Mouse (Mus musculus): ENCODE data around the gene Adgrg1. TPM values are rescaled to one million over a fixed set of nuclear protein-coding genes. Genes with fewer than 3 reads are reported as not detected.
A peak's percentile ranks its signal among the peaks of the same experiment; 100 is the strongest.

The Adgrg1 gene
- polyA plus RNA-seq, 1 experiment from 2014 or later = 168 TPM

DNA sequence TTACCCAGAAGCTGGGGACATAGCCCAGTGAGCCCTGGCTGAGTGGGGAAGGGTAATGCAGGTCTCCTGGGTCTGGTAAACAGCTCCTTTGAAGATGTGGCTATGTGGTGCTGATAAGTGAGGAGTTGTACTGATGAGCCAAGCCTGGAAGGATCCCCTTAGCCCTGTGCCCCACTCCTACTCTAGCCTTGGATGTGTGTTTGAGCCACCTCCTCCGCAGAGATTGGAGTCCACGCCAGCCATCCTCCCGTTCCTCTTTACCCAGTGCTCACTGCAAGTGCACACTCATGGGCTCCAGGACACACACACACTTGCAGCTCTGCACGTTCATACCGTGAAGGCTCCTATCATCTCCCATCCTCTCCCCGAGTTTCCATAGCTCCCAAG, 23.3 kb downstream of the Adgrg1 start:
- H3K36me3 ChIP-seq = peaks cover 6% of the 10 kb centered on the region; the same call in 1 of the 2 replicates
- no peaks in the 10 kb centered on the region for H3K27me3 ChIP-seq
- ATAC-seq (ENCODE audit: low read depth) = no peak
- H3K9me3 ChIP-seq = no peaks in the 10 kb centered on the region
- H3K4me1 ChIP-seq (replicated peaks) = peaks cover 95% of the 10 kb centered on the region
- peak overlapping the region; percentile 97 for H3K9ac ChIP-seq
- peak overlapping the region; percentile 98 for H3K27ac ChIP-seq (replicated peaks)
- WGBS = 43% methylated on average over 6 of the region's 6 CpGs
- H3K4me3 ChIP-seq = peak overlapping the region; percentile 62
- H3K4me2 ChIP-seq = peak overlapping the region; percentile 79

DNA sequence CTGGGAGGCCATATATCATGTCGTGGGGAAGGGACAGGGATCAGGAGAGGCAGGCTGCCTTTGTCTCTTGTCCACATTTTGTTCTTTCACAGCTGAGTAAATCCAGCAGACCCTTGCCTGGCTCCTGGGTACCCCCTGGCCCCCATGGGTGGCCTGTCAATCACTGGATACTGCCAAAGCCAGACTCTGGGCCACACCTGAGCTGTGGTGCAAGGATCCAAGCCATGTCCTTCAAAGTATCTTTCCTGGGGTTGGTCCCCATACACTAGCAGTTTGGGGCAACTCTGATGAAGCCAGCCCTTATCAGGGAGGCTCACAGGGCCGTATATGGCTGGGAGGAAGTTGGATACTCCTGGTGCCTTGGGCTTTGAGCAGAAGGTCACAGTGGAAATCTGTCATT, 23.9 kb downstream of the Adgrg1 start:
- peak overlapping the region; percentile 98 for H3K27ac ChIP-seq (replicated peaks)
- H3K36me3 ChIP-seq = peaks cover 11% of the 10 kb centered on the region
- H3K9me3 ChIP-seq = no peaks in the 10 kb centered on the region
- peaks cover 89% of the 10 kb centered on the region for H3K4me1 ChIP-seq (replicated peaks)
- 19% methylated on average over 2 of the region's 2 CpGs for WGBS
- peak overlapping the region; percentile 62 for H3K4me3 ChIP-seq
- H3K4me2 ChIP-seq = peak overlapping the region; percentile 79
- H3K27me3 ChIP-seq = no peaks in the 10 kb centered on the region
- H3K9ac ChIP-seq = peak overlapping the region; percentile 97
- ATAC-seq (ENCODE audit: low read depth) = no peak

DNA sequence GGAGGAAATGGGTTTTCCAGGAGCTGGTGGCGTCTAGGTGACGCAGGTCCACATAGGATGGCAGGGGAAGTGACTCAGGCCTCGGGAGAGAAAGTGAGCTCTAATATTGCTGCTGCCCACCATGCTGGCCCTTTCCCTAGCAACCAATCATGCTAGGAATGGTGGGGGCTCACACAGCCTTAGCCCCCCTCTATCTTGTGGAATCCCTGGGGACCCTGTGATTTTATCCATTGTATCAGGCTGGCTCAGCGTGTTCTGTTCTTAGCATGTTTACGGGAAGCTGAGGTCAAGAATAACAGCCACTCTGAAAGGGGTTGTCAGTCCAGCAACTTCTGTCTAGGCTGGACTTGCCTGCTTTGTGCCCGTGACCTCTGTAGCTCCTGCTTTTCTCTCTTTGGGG, 24.5 kb downstream of the Adgrg1 start:
- Histone ChIP-seq H3K27ac (replicated peaks) (peak overlapping the region; percentile 98), H3K4me2 (peak overlapping the region; percentile 79), H3K36me3 (peaks cover 17% of the 10 kb centered on the region), H3K4me1 (replicated peaks) (peaks cover 83% of the 10 kb centered on the region), H3K9me3 (no peaks in the 10 kb centered on the region), H3K4me3 (peak overlapping the region; percentile 62), H3K27me3 (no peaks in the 10 kb centered on the region), H3K9ac (peak overlapping the region; percentile 97)
- WGBS = 28% methylated on average over 6 of the region's 6 CpGs
- no peak for ATAC-seq (ENCODE audit: low read depth)

DNA sequence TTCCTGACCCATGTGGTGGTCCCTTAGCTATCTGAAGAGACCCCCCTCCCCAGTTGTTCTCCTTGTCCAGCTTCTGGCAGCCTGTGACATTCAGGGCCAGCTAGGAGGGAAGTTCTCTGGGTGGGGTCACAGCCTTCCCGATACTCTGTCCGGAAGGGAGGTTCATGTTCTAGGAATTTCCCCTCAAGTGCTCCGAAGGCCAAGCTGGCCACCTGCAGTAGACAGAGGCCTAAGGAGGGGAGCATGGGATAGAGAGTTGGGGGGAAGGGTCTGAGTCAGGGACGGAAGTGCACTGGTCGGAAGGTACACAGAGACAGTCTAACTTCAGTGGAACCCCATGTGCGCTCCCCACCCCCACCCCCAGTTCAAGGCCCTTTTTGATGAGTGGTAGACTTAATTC, 25.4 kb downstream of the Adgrg1 start:
- peak overlapping the region; percentile 98 for H3K27ac ChIP-seq (replicated peaks)
- peak overlapping the region; percentile 62 for H3K4me3 ChIP-seq
- peaks cover 75% of the 10 kb centered on the region for H3K4me1 ChIP-seq (replicated peaks)
- peak overlapping the region; percentile 97 for H3K9ac ChIP-seq
- WGBS = 29% methylated on average over 6 of the region's 6 CpGs
- peaks cover 27% of the 10 kb centered on the region for H3K36me3 ChIP-seq
- peak overlapping the region; percentile 79 for H3K4me2 ChIP-seq
- H3K27me3 ChIP-seq = no peaks in the 10 kb centered on the region
- no peaks in the 10 kb centered on the region for H3K9me3 ChIP-seq
- ATAC-seq (ENCODE audit: low read depth) = no peak

DNA sequence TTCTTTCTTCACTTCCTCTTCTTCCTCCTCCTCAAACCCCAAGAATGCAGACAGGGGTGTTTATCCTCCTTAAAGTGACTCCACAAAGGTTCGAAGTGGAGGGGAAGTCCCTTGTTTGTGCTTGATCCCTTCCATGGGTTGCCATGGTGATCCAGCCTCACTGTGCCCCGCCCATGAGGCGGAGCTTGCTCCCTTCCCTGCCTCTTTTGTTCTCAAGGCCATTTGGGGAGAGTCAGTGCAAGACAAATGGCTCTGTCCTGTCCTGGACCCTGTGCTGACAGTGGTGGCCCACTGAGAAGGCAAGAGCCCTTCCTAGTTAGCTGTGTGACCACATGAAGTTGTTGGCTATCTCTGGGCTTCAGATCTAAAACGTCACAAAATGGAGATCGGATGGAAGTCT, 26.1 kb downstream of the Adgrg1 start:
- H3K9ac ChIP-seq = peak overlapping the region; percentile 97
- H3K9me3 ChIP-seq = no peaks in the 10 kb centered on the region
- ATAC-seq (ENCODE audit: low read depth) = peak; percentile 33
- peaks cover 68% of the 10 kb centered on the region for H3K4me1 ChIP-seq (replicated peaks)
- H3K27me3 ChIP-seq = no peaks in the 10 kb centered on the region
- H3K27ac ChIP-seq (replicated peaks) = peak overlapping the region; percentile 98
- peak overlapping the region; percentile 79 for H3K4me2 ChIP-seq
- H3K4me3 ChIP-seq = peak overlapping the region; percentile 62
- WGBS = 10% methylated on average over 5 of the region's 5 CpGs
- peaks cover 34% of the 10 kb centered on the region for H3K36me3 ChIP-seq

DNA sequence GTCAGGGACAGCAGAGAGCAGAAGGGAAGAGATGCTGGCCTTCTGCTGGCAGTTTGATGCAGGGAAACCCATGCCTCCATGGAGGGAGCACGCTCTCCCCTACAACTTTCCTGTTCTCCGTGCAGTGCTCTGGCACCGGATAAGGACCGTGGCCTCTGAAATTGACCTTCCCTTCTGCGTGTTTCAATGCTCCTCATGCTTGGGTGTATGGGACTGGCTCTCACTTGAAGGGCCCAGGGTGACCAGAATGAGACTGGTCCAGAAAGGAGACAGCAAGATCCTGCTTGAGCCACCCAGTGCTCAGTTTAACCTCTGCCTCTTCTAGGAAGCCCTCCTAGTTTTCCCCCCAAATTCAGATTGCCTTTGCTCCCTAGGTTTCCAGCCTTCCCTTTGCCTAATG, 26.6 kb downstream of the Adgrg1 start:
- Histone ChIP-seq H3K4me1 (replicated peaks) (peaks cover 63% of the 10 kb centered on the region), H3K4me3 (peak overlapping the region; percentile 62), H3K9ac (peak overlapping the region; percentile 13), H3K27ac (replicated peaks) (peak overlapping the region; percentile 98), H3K4me2 (peak overlapping the region; percentile 79), H3K9me3 (no peaks in the 10 kb centered on the region), H3K27me3 (no peaks in the 10 kb centered on the region), H3K36me3 (peaks cover 39% of the 10 kb centered on the region)
- WGBS = 69% methylated on average over 5 of the region's 5 CpGs
- ATAC-seq (ENCODE audit: low read depth) = peak; percentile 2; the same call in 1 of the 2 replicates

DNA sequence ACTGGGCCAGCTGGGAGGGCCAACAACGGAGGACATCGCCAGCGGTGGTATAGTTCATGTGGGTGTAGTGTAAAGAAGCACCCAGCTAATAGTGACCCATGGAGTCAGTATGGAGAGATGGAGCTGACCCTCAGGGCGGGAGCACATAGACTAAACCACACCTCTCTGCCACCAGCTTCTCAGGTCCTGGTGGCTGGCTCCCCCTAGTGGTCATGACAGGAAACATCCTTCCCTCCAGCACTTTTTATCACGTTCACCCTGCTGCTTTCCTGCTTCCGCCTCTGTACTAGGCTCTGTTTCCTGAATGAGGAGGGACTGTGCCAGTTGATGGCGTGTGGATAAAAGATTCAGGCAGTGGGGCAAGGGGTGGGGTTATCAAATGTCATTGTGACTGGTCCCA, 27.1 kb downstream of the Adgrg1 start:
- peak overlapping the region; percentile 18 for H3K9ac ChIP-seq
- ATAC-seq (ENCODE audit: low read depth) = peak; percentile 51
- peaks cover 58% of the 10 kb centered on the region for H3K4me1 ChIP-seq (replicated peaks)
- no peaks in the 10 kb centered on the region for H3K27me3 ChIP-seq
- 4% methylated on average over 7 of the region's 7 CpGs for WGBS
- no peaks in the 10 kb centered on the region for H3K9me3 ChIP-seq
- H3K27ac ChIP-seq (replicated peaks) = peak overlapping the region; percentile 98
- peaks cover 44% of the 10 kb centered on the region for H3K36me3 ChIP-seq
- H3K4me2 ChIP-seq = peak overlapping the region; percentile 79
- H3K4me3 ChIP-seq = 0 out of 2 replicates have a peak overlapping the region, but pooled peaks have one; percentile 62

DNA sequence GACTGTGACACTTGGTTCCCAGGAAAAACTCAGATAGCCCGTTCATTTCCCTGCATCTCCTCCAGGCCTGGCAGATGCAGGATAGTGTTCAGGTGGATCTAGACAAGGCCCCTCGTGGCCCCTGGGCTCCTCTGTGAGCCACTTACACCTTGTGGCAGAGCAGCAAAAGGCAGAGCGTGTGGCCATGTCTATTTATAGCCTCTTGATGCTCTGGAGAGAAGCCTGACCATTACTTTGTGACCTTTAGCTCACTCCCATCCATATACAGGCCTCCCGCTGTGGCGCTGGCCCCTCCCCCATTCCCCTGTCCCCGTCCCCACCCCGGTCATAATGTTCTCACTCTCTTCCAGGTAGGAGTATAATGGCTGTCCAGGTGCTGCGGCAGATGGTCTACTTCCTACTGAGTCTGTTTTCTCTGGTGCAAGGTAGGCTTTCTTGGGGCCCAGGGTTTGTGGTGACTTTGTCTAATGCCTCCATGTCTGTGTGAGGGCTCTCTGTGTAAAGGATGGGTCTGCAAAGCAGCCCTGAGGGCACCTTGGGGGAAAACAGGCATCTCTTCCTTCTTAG, 27.6 kb downstream of the Adgrg1 start:
- no peaks in the 10 kb centered on the region for H3K27me3 ChIP-seq
- 47% methylated on average over 8 of the region's 8 CpGs for WGBS
- peaks cover 49% of the 10 kb centered on the region for H3K36me3 ChIP-seq
- no peaks in the 10 kb centered on the region for H3K9me3 ChIP-seq
- peak overlapping the region; percentile 34; the same call in 1 of the 2 replicates for H3K27ac ChIP-seq (replicated peaks)
- no peak for ATAC-seq (ENCODE audit: low read depth)
- peak overlapping the region; percentile 79 for H3K4me2 ChIP-seq
- peak overlapping the region; percentile 18 for H3K9ac ChIP-seq
- no peak overlapping the region for H3K4me3 ChIP-seq
- peaks cover 53% of the 10 kb centered on the region for H3K4me1 ChIP-seq (replicated peaks)

DNA sequence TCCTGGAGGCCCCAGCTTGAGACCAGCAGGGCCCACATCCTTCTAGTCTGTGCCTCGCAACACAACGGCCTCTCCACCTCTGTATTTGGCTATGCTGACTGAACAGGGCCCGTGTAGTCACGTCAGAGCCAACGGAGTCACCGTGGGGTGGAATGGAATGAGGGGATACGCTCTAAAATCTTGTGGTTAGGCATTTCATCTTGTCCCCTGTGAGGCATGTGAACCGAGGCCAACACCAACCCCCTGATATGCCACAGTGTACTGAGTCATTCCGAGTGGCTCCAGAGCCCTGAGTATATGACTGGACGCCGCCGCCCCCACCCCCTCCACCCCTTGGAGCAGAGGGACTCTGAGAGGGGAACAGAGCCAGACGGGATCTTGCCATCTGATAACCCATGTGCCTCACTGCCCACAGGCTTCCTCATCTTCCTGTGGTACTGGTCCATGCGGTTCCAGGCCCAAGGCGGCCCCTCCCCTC, 37.9 kb downstream of the Adgrg1 start:
- Histone ChIP-seq H3K4me3 (no peak overlapping the region), H3K9me3 (no peaks in the 10 kb centered on the region), H3K27me3 (no peaks in the 10 kb centered on the region), H3K9ac (no peak overlapping the region), H3K27ac (replicated peaks) (no peak overlapping the region), H3K36me3 (peaks cover 86% of the 10 kb centered on the region), H3K4me2 (no peak overlapping the region), H3K4me1 (replicated peaks) (0 out of 2 replicates have a peak, but pooled peaks cover 4% of the 10 kb centered on the region)
- WGBS = 88% methylated on average over 15 of the region's 15 CpGs
- ATAC-seq (ENCODE audit: low read depth) = no peak

DNA sequence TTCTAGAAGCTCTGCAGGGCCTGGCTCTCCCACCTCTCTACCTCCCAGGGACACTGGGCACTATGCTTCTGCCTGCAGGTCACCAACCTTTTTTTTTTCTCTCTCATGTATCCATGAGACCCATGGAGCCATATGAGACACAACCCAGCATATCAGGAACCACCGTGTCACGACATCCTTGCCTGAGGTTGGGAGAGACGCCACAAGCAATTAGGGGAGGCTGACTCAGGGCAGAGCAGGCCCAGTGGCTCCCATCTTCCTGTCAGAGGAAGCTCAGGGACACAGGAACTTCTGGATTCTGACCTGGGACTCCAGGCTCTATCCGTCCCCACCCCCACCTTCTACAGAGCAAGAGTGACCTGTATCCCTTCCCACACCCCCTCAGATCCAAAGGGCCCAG, 41.3 kb downstream of the Adgrg1 start:
- Histone ChIP-seq H3K27me3 (no peaks in the 10 kb centered on the region), H3K4me1 (replicated peaks) (0 out of 2 replicates have a peak, but pooled peaks cover 4% of the 10 kb centered on the region), H3K9ac (no peak overlapping the region), H3K36me3 (peaks cover 53% of the 10 kb centered on the region), H3K4me2 (no peak overlapping the region), H3K9me3 (no peaks in the 10 kb centered on the region), H3K4me3 (no peak overlapping the region), H3K27ac (replicated peaks) (no peak overlapping the region)
- 81% methylated on average over 4 of the region's 4 CpGs for WGBS
- no peak for ATAC-seq (ENCODE audit: low read depth)

DNA sequence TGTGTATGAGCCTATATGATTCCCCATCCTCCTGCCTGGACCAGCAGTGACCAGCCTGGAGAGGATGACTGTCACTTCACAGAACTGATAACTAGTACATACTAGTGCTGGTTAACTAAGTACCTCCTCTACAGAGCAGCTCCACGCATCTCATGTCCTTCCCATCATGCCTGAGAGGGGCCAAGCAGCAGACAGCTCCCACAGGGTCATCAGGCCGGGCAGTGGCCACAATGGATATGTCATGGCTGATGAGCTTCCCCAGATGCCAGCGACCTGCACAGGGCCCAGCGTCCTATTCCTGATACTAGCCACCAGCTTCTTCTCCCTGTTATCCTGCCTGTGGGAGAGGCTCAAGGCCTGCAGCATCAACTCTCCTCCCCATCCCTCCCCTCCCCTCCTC, 42.1 kb downstream of the Adgrg1 start:
- Histone ChIP-seq H3K4me3 (no peak overlapping the region), H3K36me3 (peaks cover 44% of the 10 kb centered on the region), H3K4me1 (replicated peaks) (0 out of 2 replicates have a peak, but pooled peaks cover 4% of the 10 kb centered on the region), H3K4me2 (no peak overlapping the region), H3K27ac (replicated peaks) (peak overlapping the region; percentile 57; the same call in 1 of the 2 replicates), H3K9ac (no peak overlapping the region; the same call in 1 of the 2 replicates), H3K27me3 (no peaks in the 10 kb centered on the region), H3K9me3 (no peaks in the 10 kb centered on the region)
- ATAC-seq (ENCODE audit: low read depth) = 0 out of 2 replicates have a peak, but pooled peaks have one; percentile 10
- WGBS = 65% methylated on average over 4 of the region's 4 CpGs

DNA sequence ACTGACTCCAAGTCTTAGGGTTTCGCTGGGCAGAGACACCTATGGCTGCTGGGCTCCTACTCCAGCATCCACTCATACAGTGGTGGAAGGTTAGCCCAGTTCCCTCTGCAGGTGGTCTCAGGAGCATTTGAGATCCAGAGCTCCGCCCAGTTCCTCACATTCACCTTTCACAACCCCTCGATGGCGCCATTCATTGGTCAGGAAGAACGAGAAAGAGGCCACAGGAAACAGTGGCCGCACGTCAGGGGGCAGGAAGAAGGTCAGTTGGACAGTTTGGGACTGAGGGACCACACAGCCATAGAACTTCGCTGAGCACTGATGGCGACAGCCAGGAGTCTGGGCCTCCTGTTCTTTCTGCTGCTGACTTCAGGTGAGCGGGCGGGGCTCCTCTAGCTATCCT, 42.9 kb downstream of the Adgrg1 start, which contains the start of gene Adgrg3:
Gene Adgrg3, plus strand, starts transcription at position 242 of the 400 bp plus-strand sequence.
- ATAC-seq (ENCODE audit: low read depth) = 0 out of 2 replicates have a peak, but pooled peaks have one; percentile 16
- no peak within 1 kb of the TSS for H3K4me2 ChIP-seq
- no peak within 1 kb of the TSS; the same call in 1 of the 2 replicates for H3K9ac ChIP-seq
- peak within 1 kb of the TSS; percentile 57; the same call in 1 of the 2 replicates for H3K27ac ChIP-seq (replicated peaks)
- 83% methylated on average over 11 of the region's 11 CpGs for WGBS
- H3K36me3 ChIP-seq = peaks cover 37% of the 10 kb centered on the region
- H3K4me3 ChIP-seq = no peak within 1 kb of the TSS
- 0 out of 2 replicates have a peak, but pooled peaks cover 4% of the 10 kb centered on the region for H3K4me1 ChIP-seq (replicated peaks)
- H3K27me3 ChIP-seq = no peaks in the 10 kb centered on the region
- no peaks in the 10 kb centered on the region for H3K9me3 ChIP-seq

All from neural tube, embryonic 13.5 days (tissue).